Mouse (Mus musculus): ENCODE data around the gene Eln.

Eln gene

GRCm38 (mm10) chr5:134746890-134747511 lies at the start of gene Eln:
TSS of gene Eln (minus strand) at chr5:134747323.
- no peak for TF ChIP-seq GATA4 (IDR thresholded peaks at IDR 0.05; ENCODE audit: insufficient replicate concordance, low read length)

- TF ChIP-seq GATA4 (IDR thresholded peaks at IDR 0.05; ENCODE audit: insufficient replicate concordance, low read length), result no peak
Measured at GRCm38 (mm10) chr5:134790080-134790995, 43.2 kb upstream of the Eln start.

- no peak for TF ChIP-seq GATA4 (IDR thresholded peaks at IDR 0.05; ENCODE audit: insufficient replicate concordance, low read length)
Measured at GRCm38 (mm10) chr5:134788237-134788636, 41.1 kb upstream of the Eln start.

GRCm38 (mm10) chr5:134785691-134786371 lies 38.7 kb upstream of the Eln start:
- TF ChIP-seq GATA4 (IDR thresholded peaks at IDR 0.05; ENCODE audit: insufficient replicate concordance, low read length), result no peak

GRCm38 (mm10) chr5:134783794-134784193 lies 36.7 kb upstream of the Eln start:
- TF ChIP-seq GATA4 (IDR thresholded peaks at IDR 0.05; ENCODE audit: insufficient replicate concordance, low read length), result no peak

- TF ChIP-seq GATA4 (IDR thresholded peaks at IDR 0.05; ENCODE audit: insufficient replicate concordance, low read length), result no peak
Measured at GRCm38 (mm10) chr5:134780963-134781362, 33.8 kb upstream of the Eln start.

GRCm38 (mm10) chr5:134780146-134780545 lies 33.0 kb upstream of the Eln start:
- no peak for TF ChIP-seq GATA4 (IDR thresholded peaks at IDR 0.05; ENCODE audit: insufficient replicate concordance, low read length)

- TF ChIP-seq GATA4 (IDR thresholded peaks at IDR 0.05; ENCODE audit: insufficient replicate concordance, low read length), result no peak
Measured at GRCm38 (mm10) chr5:134776551-134776950, 29.4 kb upstream of the Eln start.

- no peak for TF ChIP-seq GATA4 (IDR thresholded peaks at IDR 0.05; ENCODE audit: insufficient replicate concordance, low read length)
Measured at GRCm38 (mm10) chr5:134772522-134772921, 25.4 kb upstream of the Eln start.

- TF ChIP-seq GATA4 (IDR thresholded peaks at IDR 0.05; ENCODE audit: insufficient replicate concordance, low read length), result no peak
Measured at GRCm38 (mm10) chr5:134771750-134772149, 24.6 kb upstream of the Eln start.

GRCm38 (mm10) chr5:134769181-134769580 lies 22.1 kb upstream of the Eln start:
- TF ChIP-seq GATA4 (IDR thresholded peaks at IDR 0.05; ENCODE audit: insufficient replicate concordance, low read length), result no peak

GRCm38 (mm10) chr5:134765441-134765840 lies 18.3 kb upstream of the Eln start:
- no peak for TF ChIP-seq GATA4 (IDR thresholded peaks at IDR 0.05; ENCODE audit: insufficient replicate concordance, low read length)

GRCm38 (mm10) chr5:134763326-134763725 lies 16.2 kb upstream of the Eln start:
- no peak for TF ChIP-seq GATA4 (IDR thresholded peaks at IDR 0.05; ENCODE audit: insufficient replicate concordance, low read length)

- no peak for TF ChIP-seq GATA4 (IDR thresholded peaks at IDR 0.05; ENCODE audit: insufficient replicate concordance, low read length)
Measured at GRCm38 (mm10) chr5:134761409-134762124, 14.4 kb upstream of the Eln start.

GRCm38 (mm10) chr5:134756031-134756430 lies 8.9 kb upstream of the Eln start:
- no peak for TF ChIP-seq GATA4 (IDR thresholded peaks at IDR 0.05; ENCODE audit: insufficient replicate concordance, low read length)

All from liver, adult (tissue).